Mouse (Mus musculus): ENCODE results near the gene Ppp1r12c.

- peak; percentile 41; the same call in 1 of the 2 replicates for TF ChIP-seq CTCF (IDR thresholded peaks at IDR 0.05; ENCODE audit: borderline replicate concordance, extremely low read depth, insufficient read depth, insufficient read length)
- no peak for TF ChIP-seq POLR2A (IDR thresholded peaks at IDR 0.05; ENCODE audit: borderline replicate concordance, extremely low read depth, insufficient read depth, insufficient read length, poor library complexity, severe bottlenecking)
Measured at GRCm38 (mm10) chr7:4508062-4508738, 6.7 kb upstream of the Ppp1r12c start.

All from brain, embryonic 14.5 days (tissue).